Mouse (Mus musculus): ENCODE measurements around the gene Immt. TPM values are rescaled to one million over a fixed set of nuclear protein-coding genes. Genes with fewer than 3 reads are reported as not detected.

Gene Immt
- polyA plus RNA-seq, 1 experiment from 2014 or later = 88.1 TPM

DNA sequence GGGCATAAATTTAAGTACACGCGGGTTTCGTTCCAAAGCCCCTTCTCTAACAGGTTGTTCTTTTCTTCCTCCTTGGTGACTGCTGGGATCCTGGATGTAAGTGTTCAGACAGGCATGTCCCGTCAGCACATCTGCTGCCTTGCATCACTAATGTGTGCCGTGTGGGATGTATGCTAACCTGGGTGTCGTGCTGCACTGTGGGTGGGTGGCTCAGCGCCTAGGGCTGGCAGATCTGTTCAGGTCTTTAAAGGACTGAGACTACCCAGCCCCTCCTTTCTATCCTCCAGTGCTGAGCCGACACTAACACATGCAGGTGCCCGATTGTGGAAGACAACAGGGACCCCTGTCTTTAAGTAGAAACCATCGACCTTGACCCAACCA lies 29.4 kb upstream of the Immt start:
- H3K4me3 ChIP-seq (ENCODE audit: low read depth, low read length) = no peak overlapping the region
- no peaks in the 10 kb centered on the region for H3K36me3 ChIP-seq (replicated peaks; ENCODE audit: insufficient read depth, low read length)
- TF ChIP-seq EP300 (IDR thresholded peaks at IDR 0.05; ENCODE audit: low read depth) = no peak
- no peak for TF ChIP-seq CTCF (IDR thresholded peaks at IDR 0.05; ENCODE audit: low read depth)
- no peaks in the 10 kb centered on the region for H3K27me3 ChIP-seq (ENCODE audit: insufficient read depth, low read length)
- peak overlapping the region; percentile 44; the same call in 1 of the 2 replicates for H3K27ac ChIP-seq (ENCODE audit: low read depth)
- peak overlapping the region; percentile 21; the same call in 1 of the 2 replicates for H3K9ac ChIP-seq (replicated peaks)
- 0 out of 2 replicates have a peak, but pooled peaks cover 4% of the 10 kb centered on the region for H3K4me1 ChIP-seq (ENCODE audit: insufficient read depth)
- DNase-seq (no peak), ATAC-seq (peak; percentile 46; the same call in 1 of the 2 replicates)
- WGBS (ENCODE audit: insufficient replicate concordance) = 62% methylated on average over 10 of the region's 10 CpGs
- H3K4me2 ChIP-seq (ENCODE audit: low read depth, low read length) = peak overlapping the region; percentile 38
- no peaks in the 10 kb centered on the region for H3K9me3 ChIP-seq (ENCODE audit: low read length)

GRCm38 (mm10) chr6:71803609-71804008 lies 27.5 kb upstream of the Immt start:
- H3K4me3 ChIP-seq (ENCODE audit: low read depth, low read length) = no peak overlapping the region
- H3K9me3 ChIP-seq (ENCODE audit: low read length) = no peaks in the 10 kb centered on the region
- no peak overlapping the region for H3K4me2 ChIP-seq (ENCODE audit: low read depth, low read length)
- no peaks in the 10 kb centered on the region for H3K36me3 ChIP-seq (replicated peaks; ENCODE audit: insufficient read depth, low read length)
- TF ChIP-seq EP300 (IDR thresholded peaks at IDR 0.05; ENCODE audit: low read depth) = no peak
- no peak for TF ChIP-seq CTCF (IDR thresholded peaks at IDR 0.05; ENCODE audit: low read depth)
- no peaks in the 10 kb centered on the region for H3K27me3 ChIP-seq (ENCODE audit: insufficient read depth, low read length)
- no peak overlapping the region for H3K9ac ChIP-seq (replicated peaks)
- WGBS (ENCODE audit: insufficient replicate concordance) = 82% methylated on average over 1 of the region's 1 CpGs
- H3K27ac ChIP-seq (ENCODE audit: low read depth) = no peak overlapping the region
- DNase-seq = no peak
- 0 out of 2 replicates have a peak, but pooled peaks cover 4% of the 10 kb centered on the region for H3K4me1 ChIP-seq (ENCODE audit: insufficient read depth)
- ATAC-seq = no peak

DNA sequence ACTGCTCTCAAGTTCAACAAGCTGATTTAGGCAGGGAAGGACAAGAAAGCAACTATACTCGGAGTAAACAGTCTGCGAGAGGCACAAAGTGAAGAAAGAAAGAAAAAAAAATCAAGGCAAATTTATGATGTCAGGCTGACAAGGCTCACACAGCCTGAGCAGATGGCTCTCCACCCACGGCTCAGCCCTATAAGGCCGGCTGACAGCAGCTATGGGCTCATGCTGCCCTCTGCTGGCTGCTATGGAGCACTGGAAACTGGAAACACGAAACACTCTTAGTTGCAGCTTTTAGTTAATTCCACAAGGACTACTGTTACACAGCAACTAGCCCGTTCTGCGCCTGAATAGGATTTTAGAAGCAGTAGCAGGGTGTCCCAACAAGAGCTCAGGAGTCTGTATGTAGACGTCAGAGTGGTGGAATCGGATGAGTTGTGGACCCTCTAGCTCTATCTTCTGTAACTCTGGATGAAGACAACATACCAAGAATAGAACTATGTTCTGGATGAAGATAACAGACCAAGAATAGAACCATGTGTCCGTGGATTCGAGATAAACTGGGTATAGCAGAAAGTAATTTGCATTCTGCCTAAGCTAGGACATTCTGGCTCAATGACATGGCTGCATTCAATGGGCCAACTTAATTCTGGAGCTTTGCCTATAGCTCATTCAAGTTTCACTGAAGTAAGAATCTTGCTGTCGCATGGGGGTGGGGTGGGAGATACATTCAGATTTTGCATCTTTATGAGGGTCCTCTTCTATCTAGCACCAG lies 26.9 kb upstream of the Immt start:
- TF ChIP-seq EP300 (IDR thresholded peaks at IDR 0.05; ENCODE audit: low read depth) = no peak
- peak; percentile 98 for TF ChIP-seq CTCF (IDR thresholded peaks at IDR 0.05; ENCODE audit: low read depth)
- Histone ChIP-seq H3K9ac (replicated peaks) (no peak overlapping the region), H3K27ac (ENCODE audit: low read depth) (no peak overlapping the region), H3K4me1 (ENCODE audit: insufficient read depth) (0 out of 2 replicates have a peak, but pooled peaks cover 4% of the 10 kb centered on the region), H3K9me3 (ENCODE audit: low read length) (no peaks in the 10 kb centered on the region), H3K4me2 (ENCODE audit: low read depth, low read length) (no peak overlapping the region), H3K4me3 (ENCODE audit: low read depth, low read length) (no peak overlapping the region), H3K27me3 (ENCODE audit: insufficient read depth, low read length) (no peaks in the 10 kb centered on the region), H3K36me3 (replicated peaks; ENCODE audit: insufficient read depth, low read length) (no peaks in the 10 kb centered on the region)
- ATAC-seq = peak; percentile 72
- peak; percentile 72 for DNase-seq
- 17% methylated on average over 12 of the region's 12 CpGs for WGBS (ENCODE audit: insufficient replicate concordance)

- no peak overlapping the region for H3K4me3 ChIP-seq (ENCODE audit: low read depth, low read length)
- H3K9ac ChIP-seq (replicated peaks) = no peak overlapping the region
- no peaks in the 10 kb centered on the region for H3K27me3 ChIP-seq (ENCODE audit: insufficient read depth, low read length)
- ATAC-seq (peak; percentile 18; the same call in 1 of the 2 replicates), DNase-seq (no peak)
- no peak overlapping the region for H3K4me2 ChIP-seq (ENCODE audit: low read depth, low read length)
- H3K9me3 ChIP-seq (ENCODE audit: low read length) = no peaks in the 10 kb centered on the region
- no peaks in the 10 kb centered on the region for H3K36me3 ChIP-seq (replicated peaks; ENCODE audit: insufficient read depth, low read length)
- 39% methylated on average over 1 of the region's 1 CpGs for WGBS (ENCODE audit: insufficient replicate concordance)
- no peak for TF ChIP-seq EP300 (IDR thresholded peaks at IDR 0.05; ENCODE audit: low read depth)
- H3K4me1 ChIP-seq (ENCODE audit: insufficient read depth) = 0 out of 2 replicates have a peak, but pooled peaks cover 4% of the 10 kb centered on the region
- H3K27ac ChIP-seq (ENCODE audit: low read depth) = no peak overlapping the region
These were observed 24.4 kb upstream of the Immt start for GRCm38 (mm10) chr6:71806713-71807112.

DNA sequence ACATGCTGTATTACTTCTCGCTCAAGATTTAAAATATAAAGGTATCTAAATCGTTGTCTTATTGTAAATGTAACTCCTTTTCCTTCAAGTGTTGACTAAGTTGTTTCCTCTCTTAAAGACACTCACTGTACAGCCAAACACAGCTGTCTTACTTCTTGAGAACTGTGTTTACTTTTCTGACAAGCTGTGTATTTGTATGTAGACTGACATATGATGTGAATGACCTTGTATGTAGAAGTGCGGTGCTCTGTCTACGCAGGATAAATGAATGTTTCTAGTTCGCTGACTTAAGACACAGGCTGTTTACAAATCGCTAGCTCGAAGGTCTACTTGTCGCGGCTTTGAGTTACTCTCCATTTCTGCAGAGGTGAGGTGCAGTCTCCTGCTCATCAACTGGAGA lies 21.2 kb upstream of the Immt start:
- H3K4me3 ChIP-seq (ENCODE audit: low read depth, low read length) = no peak overlapping the region
- H3K9me3 ChIP-seq (ENCODE audit: low read length) = no peaks in the 10 kb centered on the region
- H3K27ac ChIP-seq (ENCODE audit: low read depth) = no peak overlapping the region
- H3K4me1 ChIP-seq (ENCODE audit: insufficient read depth) = peaks cover 7% of the 10 kb centered on the region; the same call in 1 of the 2 replicates
- ATAC-seq = no peak
- peaks cover 5% of the 10 kb centered on the region; the same call in 1 of the 2 replicates for H3K36me3 ChIP-seq (replicated peaks; ENCODE audit: insufficient read depth, low read length)
- H3K27me3 ChIP-seq (ENCODE audit: insufficient read depth, low read length) = no peaks in the 10 kb centered on the region
- no peak for DNase-seq
- H3K9ac ChIP-seq (replicated peaks) = no peak overlapping the region
- 90% methylated on average over 9 of the region's 9 CpGs for WGBS (ENCODE audit: insufficient replicate concordance)
- H3K4me2 ChIP-seq (ENCODE audit: low read depth, low read length) = no peak overlapping the region
- no peak for TF ChIP-seq CTCF (IDR thresholded peaks at IDR 0.05; ENCODE audit: low read depth)
- no peak for TF ChIP-seq EP300 (IDR thresholded peaks at IDR 0.05; ENCODE audit: low read depth)

DNA sequence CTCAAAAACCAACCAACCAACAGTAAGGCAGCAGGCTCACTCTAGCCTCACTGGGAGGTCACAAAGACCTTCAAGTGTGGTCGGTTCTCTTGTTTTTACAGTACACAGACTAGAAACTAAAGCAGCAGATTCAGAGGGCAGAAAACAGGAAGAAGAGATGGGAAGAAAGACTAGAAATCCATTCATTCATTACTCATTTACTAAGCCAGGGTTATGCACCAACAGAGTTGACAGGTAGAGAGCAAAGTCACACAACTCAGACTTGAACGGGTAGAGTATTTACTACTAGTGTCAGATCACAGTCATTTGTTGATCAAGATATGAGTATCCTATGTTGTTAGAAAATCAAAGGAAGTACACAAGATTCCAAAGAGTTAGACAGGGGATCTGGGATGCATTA lies 18.3 kb upstream of the Immt start:
- Histone ChIP-seq H3K9me3 (ENCODE audit: low read length) (no peaks in the 10 kb centered on the region), H3K4me2 (ENCODE audit: low read depth, low read length) (no peak overlapping the region), H3K36me3 (replicated peaks; ENCODE audit: insufficient read depth, low read length) (peaks cover 32% of the 10 kb centered on the region), H3K4me3 (ENCODE audit: low read depth, low read length) (no peak overlapping the region), H3K27ac (ENCODE audit: low read depth) (peak overlapping the region; percentile 25; the same call in 1 of the 2 replicates), H3K9ac (replicated peaks) (no peak overlapping the region), H3K27me3 (ENCODE audit: insufficient read depth, low read length) (no peaks in the 10 kb centered on the region), H3K4me1 (ENCODE audit: insufficient read depth) (peaks cover 7% of the 10 kb centered on the region; the same call in 1 of the 2 replicates)
- ATAC-seq = peak; percentile 75
- DNase-seq = no peak
- TF ChIP-seq CTCF (IDR thresholded peaks at IDR 0.05; ENCODE audit: low read depth) (no peak), EP300 (IDR thresholded peaks at IDR 0.05; ENCODE audit: low read depth) (no peak)
- WGBS (ENCODE audit: insufficient replicate concordance) = 65% methylated on average over 2 of the region's 2 CpGs
